Mouse (Mus musculus): ENCODE measurements around the gene Aldh4a1.

Gene Aldh4a1

GRCm38 (mm10) chr4:139619765-139620164 lies 2.9 kb upstream of the Aldh4a1 start:
- no peak for DNase-seq (ENCODE audit: low spot score in 2 of 2)

DNA sequence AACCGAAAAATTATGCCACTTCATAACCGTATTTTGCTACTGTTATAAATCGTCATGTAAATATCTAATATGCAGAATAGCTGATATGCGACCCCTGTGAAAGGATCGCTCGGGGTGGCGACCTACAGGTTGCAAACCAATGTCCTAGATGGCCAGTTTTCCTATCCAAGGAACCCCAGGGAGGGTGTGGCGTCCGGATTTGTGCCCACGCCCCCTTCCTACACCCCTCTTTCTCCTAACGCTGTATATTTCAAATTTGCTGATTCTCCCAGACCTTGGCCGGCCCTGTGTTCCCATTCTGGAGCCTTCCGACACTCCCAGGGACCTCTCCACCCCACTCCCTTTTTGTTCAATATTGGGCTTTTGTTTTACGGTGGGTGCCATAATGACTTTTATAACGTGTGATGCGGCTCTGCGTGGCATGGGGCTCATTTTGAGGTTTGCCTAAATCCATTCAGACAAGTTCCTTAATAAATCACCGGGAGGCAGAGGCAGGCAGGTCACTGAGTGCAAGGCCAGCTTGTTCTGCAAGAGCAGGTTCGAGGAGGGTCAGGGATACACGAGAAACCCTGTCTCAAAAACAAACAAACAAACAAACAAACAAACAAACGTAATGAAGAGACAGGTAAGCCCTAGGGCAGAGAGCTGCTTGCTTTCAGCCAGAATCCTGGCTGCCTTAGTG lies 909 bp downstream of the Aldh4a1 start:
- no peak for DNase-seq (ENCODE audit: low spot score in 2 of 2)

GRCm38 (mm10) chr4:139624116-139624489 lies 1.4 kb downstream of the Aldh4a1 start:
- DNase-seq (ENCODE audit: low spot score in 2 of 2), result no peak

GRCm38 (mm10) chr4:139624706-139625105 lies 2.0 kb downstream of the Aldh4a1 start:
- no peak for DNase-seq (ENCODE audit: low spot score in 2 of 2)

DNA sequence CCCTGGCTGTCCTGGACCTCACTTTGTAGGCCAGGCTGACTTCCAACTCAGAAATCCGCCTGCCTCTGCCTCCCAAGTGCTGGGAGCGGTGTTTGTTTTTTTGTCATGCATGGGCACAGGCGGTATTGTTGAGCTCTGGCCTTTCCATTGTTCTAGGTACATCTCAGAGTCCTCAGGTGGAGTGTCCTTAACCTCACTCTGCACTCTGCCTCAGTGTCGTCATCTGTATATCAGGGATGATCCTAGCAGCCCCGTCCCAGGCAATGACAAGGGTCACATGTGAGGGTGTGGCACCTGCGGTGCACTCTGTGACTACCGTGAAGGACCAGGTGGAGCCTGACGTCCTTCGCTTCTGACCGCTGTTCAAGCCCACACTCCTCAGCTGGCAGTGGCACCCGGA lies 4.7 kb downstream of the Aldh4a1 start:
- no peak for DNase-seq (ENCODE audit: low spot score in 2 of 2)

DNA sequence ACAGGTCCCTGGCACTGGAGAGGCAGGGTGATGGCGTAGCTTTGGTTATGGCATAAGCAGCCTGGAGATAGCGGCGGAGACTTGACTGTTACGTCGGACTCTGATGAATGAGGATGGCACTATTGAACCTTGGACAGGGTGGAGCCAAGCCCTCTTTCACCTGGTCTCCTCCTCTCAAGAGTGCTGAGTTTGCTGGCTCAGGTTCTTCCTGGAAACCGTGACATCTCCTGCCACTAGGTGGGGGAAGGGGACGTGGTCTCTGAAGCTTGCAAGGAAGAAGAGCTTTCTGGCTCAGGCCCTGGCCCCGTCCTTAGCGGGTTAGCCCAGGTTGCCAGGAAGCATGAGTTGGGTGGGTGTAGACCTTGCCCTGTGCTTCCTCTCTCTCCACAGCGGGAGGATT lies 7.5 kb downstream of the Aldh4a1 start:
- DNase-seq (ENCODE audit: low spot score in 2 of 2), result no peak

DNA sequence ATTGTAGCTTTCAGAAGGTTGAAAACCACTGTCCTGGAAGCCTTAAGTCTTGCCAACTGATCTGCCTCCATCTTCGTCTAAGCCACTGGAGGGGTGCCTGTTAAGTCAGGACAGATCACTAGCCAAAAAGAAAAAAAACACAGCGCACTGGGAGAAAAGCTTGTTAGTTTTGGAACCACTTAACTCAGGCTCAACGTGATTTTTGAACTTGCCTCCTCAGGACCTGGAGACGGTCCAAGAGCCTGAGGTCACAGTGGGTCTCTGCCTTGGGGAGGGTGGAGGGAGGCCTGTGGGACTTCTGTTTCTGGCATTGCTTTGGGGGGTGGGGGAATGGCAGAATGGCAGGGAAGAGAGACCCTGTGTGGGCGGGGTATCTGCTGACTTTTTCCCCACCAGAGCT lies 8.5 kb downstream of the Aldh4a1 start:
- no peak for DNase-seq (ENCODE audit: low spot score in 2 of 2)

DNA sequence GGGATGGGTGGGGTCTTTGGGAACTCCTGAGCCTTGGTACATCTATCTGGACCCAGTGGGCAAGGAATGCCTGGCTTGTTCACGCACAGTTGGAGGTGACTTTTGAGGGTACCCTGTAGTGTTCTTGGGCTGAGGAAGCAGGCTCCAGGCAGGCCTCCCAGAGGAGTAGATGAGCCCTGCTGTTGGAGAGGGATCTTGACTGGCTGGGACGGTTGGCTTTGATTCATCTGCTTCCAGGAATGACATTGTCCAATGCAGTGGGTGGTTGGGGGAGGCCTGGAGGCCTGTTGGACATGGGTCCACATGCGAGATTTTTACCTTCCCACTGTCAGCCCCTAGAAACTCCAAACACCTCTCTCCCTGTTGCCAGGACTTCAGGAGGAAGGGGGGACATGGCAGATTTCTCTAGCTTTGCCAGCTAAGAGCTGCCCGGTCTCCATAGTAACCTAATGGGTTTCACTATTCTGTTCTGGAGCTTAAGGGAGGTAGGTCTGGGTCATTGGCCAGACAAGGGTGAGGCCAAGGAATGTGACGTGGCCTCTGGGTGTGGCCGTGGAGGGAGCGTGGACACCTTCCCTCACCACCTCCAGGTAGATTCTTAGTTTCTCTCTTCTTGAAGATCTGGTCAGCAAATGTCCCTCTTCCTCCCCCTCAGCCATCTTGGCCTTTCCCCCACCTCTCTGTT lies 9.0 kb downstream of the Aldh4a1 start:
- DNase-seq (ENCODE audit: low spot score in 2 of 2), result no peak

DNA sequence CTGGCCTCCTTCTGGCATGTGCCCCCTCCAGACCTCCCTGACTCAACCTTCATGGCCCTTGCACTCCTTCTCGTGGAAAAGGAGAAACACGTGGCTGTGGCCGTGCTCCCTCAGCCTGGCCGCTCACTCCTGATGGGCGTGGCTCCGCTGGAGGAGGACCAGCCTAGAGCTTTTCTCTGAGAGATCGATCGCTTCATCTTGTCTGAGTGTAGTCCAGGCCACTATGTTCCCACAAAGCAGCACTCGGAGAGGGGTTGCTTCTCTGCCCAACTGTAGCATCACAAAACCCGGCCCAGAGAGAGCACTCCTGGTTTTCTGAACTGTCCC lies 9.6 kb downstream of the Aldh4a1 start:
- no peak for DNase-seq (ENCODE audit: low spot score in 2 of 2)

DNA sequence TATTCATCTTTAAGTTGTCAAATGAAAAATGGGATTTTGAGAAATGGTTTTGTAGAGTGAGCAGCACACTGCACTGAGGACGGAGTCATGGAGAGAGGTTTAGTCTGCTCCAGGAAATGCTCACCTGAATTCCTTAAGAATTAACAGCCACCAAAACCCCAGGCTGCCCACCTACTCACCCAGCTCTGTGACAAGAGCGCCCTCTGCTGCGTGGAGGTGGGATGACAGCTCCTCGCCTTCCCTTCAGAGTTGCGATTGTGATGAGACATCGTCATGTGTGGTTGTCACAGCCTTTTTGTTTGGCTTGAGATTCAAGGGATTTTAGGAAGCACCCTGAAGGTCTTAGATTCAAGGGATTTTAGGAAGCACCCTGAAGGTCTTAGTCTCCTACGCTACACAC lies 13.7 kb downstream of the Aldh4a1 start:
- peak; percentile 22 to 37 for DNase-seq (ENCODE audit: low spot score in 2 of 2)

GRCm38 (mm10) chr4:139637847-139638246 lies 15.2 kb downstream of the Aldh4a1 start:
- DNase-seq (ENCODE audit: low spot score in 2 of 2), result no peak

DNA sequence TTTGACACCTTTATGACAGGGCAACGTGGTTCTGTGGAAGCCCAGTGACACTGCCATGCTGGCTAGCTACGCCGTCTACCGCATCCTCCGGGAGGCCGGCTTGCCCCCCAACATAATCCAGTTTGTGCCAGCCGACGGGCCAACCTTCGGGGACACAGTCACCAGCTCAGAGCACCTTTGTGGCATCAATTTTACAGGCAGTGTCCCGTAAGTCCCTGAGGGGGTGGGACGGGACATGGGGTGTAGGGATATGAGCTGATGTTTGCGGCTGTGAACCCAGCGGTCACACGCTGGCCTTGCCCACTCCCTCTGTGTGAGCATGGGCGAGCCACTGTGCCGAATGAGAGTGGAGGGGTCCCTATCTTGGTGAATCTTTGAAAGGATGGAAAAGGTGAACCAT lies 15.7 kb downstream of the Aldh4a1 start:
- no peak for DNase-seq (ENCODE audit: low spot score in 2 of 2)

DNA sequence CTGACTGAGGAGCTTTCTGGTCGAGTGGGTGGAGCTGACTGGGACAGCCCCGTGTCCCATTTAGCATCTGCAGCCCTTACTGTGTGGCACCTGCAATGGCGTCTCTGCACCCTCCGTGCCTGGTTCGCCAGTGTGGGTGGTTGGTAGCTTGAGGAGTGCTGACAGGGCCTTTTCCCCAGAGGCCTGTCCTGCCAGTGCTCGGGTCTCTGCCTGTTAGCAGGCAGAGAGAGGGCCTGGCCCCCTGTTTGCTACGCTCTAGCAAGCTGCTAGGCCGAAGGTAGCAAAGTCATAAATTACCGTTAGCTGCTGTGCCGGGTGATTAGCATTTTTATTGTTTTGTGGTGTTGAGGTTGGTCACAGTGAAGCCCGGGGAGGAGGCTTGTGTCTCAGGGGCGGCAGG lies 17.1 kb downstream of the Aldh4a1 start:
- DNase-seq (ENCODE audit: low spot score in 2 of 2), result no peak

GRCm38 (mm10) chr4:139640333-139640732 lies 17.7 kb downstream of the Aldh4a1 start:
- no peak for DNase-seq (ENCODE audit: low spot score in 2 of 2)

DNA sequence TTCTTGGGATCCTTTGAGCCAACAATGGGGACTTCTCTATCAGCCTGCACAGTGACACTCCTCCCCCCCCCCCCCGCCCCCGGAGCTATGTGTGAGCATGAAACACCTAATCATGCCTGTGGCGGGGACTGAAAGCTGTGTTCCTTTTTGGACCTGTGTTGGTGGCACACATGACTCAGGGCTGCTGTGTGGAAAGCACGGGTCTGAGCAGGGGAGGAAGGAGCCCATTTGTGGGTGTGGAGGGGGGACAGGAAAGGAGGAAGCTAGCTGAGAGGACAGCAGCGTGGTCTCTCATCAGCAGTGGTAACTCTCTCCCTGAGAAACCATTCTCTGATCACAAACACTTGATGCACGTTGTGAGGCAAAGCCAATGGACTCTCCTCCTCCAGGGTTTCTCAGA lies 18.1 kb downstream of the Aldh4a1 start:
- no peak for DNase-seq (ENCODE audit: low spot score in 2 of 2)

GRCm38 (mm10) chr4:139641829-139642425 lies 19.3 kb downstream of the Aldh4a1 start:
- DNase-seq (ENCODE audit: low spot score in 2 of 2), result no peak

GRCm38 (mm10) chr4:139643972-139644371 lies 21.3 kb downstream of the Aldh4a1 start:
- DNase-seq (ENCODE audit: low spot score in 2 of 2), result peak; percentile 34 to 35

DNA sequence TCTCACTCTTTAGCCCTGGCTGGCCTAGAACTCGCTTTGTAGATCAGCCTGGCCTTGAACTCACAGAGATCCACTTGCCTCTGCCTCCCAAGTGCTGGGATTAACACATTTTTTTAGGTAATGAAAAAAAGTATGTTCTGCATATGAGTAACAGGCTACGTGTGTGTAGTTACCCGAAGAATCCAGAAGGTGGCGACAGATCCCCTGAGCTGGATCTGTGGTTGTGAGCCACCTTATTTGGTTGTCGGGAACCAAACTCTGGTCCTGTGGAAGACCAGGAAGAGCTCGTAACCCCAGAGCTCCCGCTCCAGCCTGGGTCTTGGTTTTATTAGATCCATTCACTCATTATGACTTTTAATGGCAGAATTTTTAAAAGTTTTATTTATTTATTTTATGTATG lies 24.2 kb downstream of the Aldh4a1 start:
- no peak for DNase-seq (ENCODE audit: low spot score in 2 of 2)

DNA sequence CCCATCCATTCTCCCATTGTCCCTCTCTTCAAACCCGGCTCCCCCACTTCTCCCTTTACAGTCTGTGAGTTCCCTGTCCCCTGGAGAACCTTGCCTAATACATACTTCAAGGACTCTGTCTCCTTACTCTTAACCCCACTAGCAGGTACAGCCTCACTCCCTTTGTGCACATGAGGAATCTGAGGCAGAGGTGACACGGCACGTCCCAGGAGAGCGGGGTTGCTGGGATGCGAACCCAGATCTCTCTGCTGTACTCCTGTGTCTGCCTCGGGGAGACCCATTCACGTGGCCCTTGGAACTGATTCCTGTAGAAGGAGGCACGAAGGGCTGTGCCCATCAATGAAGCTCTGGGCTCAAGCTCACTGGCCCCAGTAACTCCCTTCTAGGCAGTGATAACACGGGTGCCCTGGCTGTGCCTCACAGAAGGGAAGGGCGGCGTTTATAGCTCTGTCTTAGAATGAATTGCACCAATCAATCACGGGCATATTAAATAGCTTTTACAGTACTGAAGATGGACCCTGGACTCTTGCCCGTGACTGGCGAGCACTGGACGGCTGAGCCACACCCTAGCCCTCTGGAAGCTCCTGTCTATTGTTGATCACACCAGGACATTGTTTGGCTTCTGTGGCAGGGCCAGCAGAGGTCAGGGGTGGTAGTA lies 27.5 kb downstream of the Aldh4a1 start:
- no peak for DNase-seq (ENCODE audit: low spot score in 2 of 2)

GRCm38 (mm10) chr4:139650907-139651306 lies 28.2 kb downstream of the Aldh4a1 start:
- DNase-seq (ENCODE audit: low spot score in 2 of 2), result no peak

GRCm38 (mm10) chr4:139653238-139653637 lies 30.6 kb downstream of the Aldh4a1 start, which contains the start of gene Tas1r2:
Gene Tas1r2 (plus strand): TSS chr4:139653538.
- no peak for DNase-seq (ENCODE audit: low spot score in 2 of 2)

DNA sequence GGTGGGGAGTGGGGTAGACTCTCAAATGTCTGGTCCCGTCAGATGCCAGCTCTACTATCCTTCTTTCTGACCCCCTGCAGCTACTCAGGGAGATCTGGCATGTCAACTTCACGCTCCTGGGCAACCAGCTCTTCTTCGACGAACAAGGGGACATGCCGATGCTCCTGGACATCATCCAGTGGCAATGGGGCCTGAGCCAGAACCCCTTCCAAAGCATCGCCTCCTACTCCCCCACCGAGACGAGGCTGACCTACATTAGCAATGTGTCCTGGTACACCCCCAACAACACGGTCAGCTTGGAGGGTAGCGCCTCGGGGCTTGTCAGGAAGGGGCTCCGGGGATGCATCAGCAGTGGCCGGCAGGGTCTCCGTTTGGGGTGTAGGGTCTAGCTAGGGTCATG lies 39.2 kb downstream of the Aldh4a1 start:
- DNase-seq (ENCODE audit: low spot score in 2 of 2), result no peak

DNA sequence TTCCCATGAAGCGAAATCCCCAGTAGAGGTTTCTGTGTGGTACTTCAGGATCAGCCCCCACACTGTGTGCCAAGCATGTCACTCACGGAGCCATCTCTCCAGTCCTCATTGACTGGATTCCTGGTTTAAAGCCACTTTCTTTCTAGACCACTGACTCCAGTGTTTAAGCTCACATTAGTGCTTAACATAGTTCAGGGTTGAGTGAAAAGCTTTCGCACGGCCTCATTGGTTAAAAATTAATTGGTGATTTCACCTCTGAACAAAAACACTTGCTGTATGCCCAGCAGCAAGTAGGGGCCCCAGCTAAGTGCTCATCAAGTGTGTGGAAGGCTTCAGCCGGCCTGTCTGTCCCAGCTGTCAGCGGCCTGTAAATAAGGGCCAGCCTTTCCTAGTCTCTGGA lies 45.0 kb downstream of the Aldh4a1 start:
- DNase-seq (ENCODE audit: low spot score in 2 of 2), result no peak

Data from spleen, postnatal 36 days (tissue).